Mouse (Mus musculus) E14TG2a.4 (cell line): ENCODE results near the gene Tssk1.

Source experiments
- H3K27me3 ChIP-seq: 2 replicates; pipeline ENCODE4 v1.6.1; 2014; ENCODE audit warnings: low read length, control low read depth; ENCODE audit not compliant: insufficient read depth
- H3K36me3 ChIP-seq: 2 replicates; pipeline ENCODE4 v1.6.1; 2014; ENCODE audit warnings: low read length, control low read depth; ENCODE audit not compliant: insufficient read depth
- H3K4me1 ChIP-seq: replicated peaks from 2 replicates; pipeline ENCODE4 v1.6.1; 2014; ENCODE audit warnings: low read depth, low read length, control low read depth
- H3K4me3 ChIP-seq: replicated peaks from 2 replicates; pipeline ENCODE4 v1.5.1; 2014; ENCODE audit warnings: mild to moderate bottlenecking, low read length
- H3K9me3 ChIP-seq: 2 replicates; pipeline ENCODE4 v1.6.1; 2014; ENCODE audit warnings: low read length, control low read depth
- CTCF ChIP-seq: conservative IDR thresholded peaks from 2 replicates; pipeline ENCODE4 v1.5.1; 2014; ENCODE audit warnings: low read length
- NANOG ChIP-seq: IDR thresholded peaks from 2 replicates; pipeline ENCODE4 v1.6.1; 2014; ENCODE audit warnings: borderline replicate concordance, low read length, mixed read lengths
- POU5F1 ChIP-seq: IDR thresholded peaks from 2 replicates; pipeline ENCODE4 v1.6.1; 2014; ENCODE audit warnings: low read length, borderline replicate concordance

Gene Tssk1

DNA sequence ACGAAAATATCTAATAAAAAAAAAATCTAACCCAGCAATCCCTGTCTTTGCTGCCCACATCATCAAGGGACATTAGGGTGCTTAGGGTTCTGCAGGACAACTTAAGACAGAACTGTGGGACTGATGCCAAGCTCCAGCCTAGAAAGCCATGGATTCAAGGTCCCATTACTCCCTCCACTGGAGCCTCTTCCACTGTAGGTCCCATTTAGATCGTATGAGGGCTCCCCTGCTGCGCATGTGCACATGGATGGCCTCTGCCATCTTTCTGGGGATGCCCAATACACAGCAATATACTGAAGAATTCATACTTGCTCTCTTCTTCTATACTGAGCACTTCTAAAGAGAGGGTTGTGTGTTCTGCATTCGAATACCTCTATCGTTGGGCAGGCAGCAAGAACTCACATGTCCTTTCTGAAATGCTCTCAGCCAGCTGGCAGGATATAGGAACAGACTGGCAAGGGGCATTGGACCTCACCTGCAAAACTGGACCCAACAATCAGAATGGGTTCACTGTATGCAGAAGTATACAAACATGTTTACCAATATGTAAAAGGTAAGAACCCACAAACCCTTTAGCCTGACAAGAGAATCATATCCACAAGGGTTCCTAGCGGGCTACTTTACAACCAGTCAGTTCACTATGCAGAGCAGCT lies 4.2 kb upstream of the Tssk1 start:
- Histone ChIP-seq H3K36me3 (peaks cover 24% of the 10 kb centered on the region), H3K4me1 (peaks cover 41% of the 10 kb centered on the region), H3K27me3 (no peaks in the 10 kb centered on the region), H3K4me3 (peak overlapping the region; percentile 93), H3K9me3 (no peaks in the 10 kb centered on the region)
- no peak for TF ChIP-seq CTCF
- no peak for TF ChIP-seq POU5F1
- no peak for TF ChIP-seq NANOG

DNA sequence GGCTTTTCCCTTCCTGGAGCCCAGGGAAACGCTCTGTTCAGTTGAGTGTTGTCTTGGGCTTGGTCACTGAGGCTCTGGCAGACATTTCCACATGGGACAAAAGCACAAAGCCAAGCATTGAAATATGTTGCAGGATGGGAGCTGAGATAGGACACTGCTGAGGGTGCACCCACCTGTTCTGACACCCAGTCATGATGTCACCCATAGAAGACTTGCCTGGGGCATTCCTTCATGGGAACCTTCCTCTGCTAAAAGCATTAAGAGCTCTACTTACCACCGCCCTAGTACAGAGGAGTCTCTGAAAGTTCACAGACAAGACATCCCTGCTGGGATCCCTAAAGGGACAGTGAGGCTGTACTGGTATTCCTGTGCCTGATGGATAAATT lies 3.7 kb upstream of the Tssk1 start:
- Histone ChIP-seq H3K36me3 (peaks cover 24% of the 10 kb centered on the region), H3K4me3 (peak overlapping the region; percentile 93), H3K4me1 (peaks cover 36% of the 10 kb centered on the region), H3K9me3 (no peaks in the 10 kb centered on the region), H3K27me3 (peaks cover 4% of the 10 kb centered on the region; the same call in 1 of the 2 replicates)
- TF ChIP-seq NANOG: no peak
- no peak for TF ChIP-seq POU5F1

DNA sequence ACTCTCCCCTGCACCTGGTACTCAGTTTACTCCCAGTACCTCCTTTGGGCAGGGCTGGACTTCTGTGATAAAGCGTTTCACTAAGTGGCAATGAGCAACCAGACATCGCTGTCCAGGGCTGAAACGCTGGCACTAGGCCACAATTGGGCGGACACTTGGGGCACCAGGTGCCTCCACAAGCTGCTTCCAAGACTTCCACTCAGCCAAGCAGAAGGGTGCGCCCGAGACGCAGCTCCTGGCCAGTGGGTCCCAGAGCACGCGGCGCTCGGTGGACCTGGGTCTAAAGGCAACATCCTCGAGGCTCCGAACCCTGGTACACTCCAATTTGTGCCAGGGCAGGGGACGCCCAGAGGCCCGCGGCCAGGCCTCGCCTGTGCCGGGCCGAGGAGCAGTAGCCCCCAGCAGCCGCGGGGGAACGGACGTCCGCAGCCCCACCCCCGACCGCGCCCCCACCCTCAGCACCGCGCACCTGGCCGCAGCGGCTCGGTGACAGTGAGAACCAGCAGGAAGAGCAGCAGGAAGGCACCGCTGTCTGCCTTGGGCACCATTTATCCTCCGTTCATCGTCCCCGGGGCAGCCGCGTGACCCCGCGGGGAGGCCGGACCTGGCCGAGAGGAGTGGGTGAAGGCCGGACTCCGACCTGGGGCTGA lies 3.0 kb upstream of the Tssk1 start:
- H3K36me3 ChIP-seq: peaks cover 18% of the 10 kb centered on the region
- peaks cover 9% of the 10 kb centered on the region; the same call in 1 of the 2 replicates for H3K27me3 ChIP-seq
- peak overlapping the region; percentile 93 for H3K4me3 ChIP-seq
- TF ChIP-seq POU5F1 (no peak), NANOG (no peak), CTCF (no peak)
- peaks cover 29% of the 10 kb centered on the region for H3K4me1 ChIP-seq
- no peaks in the 10 kb centered on the region for H3K9me3 ChIP-seq

DNA sequence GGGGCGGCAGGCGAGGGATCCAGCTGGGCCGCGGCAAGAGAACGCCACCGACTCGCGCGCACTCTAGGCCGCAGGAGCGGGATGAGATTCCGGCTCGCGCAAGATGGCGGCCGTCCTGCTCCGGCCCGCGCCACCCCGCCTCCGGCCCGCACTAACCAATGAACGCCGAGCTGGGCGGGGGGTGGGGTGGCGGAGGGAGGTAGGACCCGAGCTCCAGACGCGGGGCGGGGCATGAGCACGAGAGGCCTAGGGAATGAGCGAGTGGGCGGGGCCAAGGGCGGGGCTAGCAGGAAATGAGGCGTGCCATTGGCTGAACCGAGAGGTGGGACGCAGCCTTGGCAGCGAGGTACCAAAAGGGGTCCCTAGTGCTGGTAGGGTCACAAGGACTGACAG lies 2.5 kb upstream of the Tssk1 start, which contains the start of gene Gm20518:
Gm20518 (minus strand) TSS at position 105 of the 393 bp plus-strand sequence.
- H3K36me3 ChIP-seq: peaks cover 14% of the 10 kb centered on the region
- TF ChIP-seq CTCF (no peak), NANOG (no peak), POU5F1 (no peak)
- H3K9me3 ChIP-seq: no peaks in the 10 kb centered on the region
- H3K4me1 ChIP-seq: peaks cover 25% of the 10 kb centered on the region
- H3K27me3 ChIP-seq: peaks cover 14% of the 10 kb centered on the region; the same call in 1 of the 2 replicates
- peak within 1 kb of the TSS; percentile 93 for H3K4me3 ChIP-seq

DNA sequence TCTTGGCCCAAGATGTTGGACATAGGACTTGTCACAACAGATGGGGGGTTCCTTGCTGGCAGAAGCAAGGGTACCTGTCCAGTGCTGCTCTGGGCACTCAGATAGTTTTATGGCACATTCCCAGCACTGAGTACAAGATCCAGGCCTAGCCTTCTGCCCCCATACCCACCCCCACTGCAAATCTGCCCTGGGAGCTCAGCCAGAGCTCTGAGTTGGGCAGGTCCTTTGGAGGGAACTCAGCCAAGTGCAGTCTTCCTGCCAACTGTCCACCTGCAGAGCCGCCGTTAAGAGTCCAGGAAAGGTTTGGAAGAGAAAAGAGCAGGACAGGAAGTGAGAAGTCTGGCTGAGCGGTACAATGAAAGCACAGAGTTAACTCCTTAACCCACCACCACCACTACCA lies 1.4 kb upstream of the Tssk1 start:
- Histone ChIP-seq H3K9me3 (no peaks in the 10 kb centered on the region), H3K4me1 (peaks cover 25% of the 10 kb centered on the region), H3K27me3 (peaks cover 14% of the 10 kb centered on the region; the same call in 1 of the 2 replicates), H3K4me3 (no peak overlapping the region), H3K36me3 (peaks cover 9% of the 10 kb centered on the region)
- no peak for TF ChIP-seq NANOG

DNA sequence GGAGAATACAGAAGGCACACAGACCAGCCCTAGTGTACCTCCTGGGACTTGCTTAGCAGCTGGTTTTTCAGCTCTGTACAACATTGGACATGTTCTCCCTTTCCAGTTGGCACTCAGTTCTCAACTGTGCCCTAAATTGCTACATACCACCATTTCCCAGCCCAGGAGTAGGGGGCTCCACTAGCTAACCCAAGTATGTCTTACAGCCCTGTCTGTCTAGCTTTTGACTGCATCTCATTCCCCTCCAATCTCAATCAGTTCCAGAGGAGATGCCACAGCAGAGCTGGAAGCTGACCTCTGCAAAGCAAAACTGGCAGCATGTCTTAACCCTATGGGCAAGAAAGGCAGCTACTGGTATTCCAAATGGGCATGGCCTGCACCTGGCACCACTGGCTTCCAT lies 2.1 kb downstream of the Tssk1 start:
- peaks cover 14% of the 10 kb centered on the region; the same call in 1 of the 2 replicates for H3K27me3 ChIP-seq
- H3K36me3 ChIP-seq: peaks cover 18% of the 10 kb centered on the region
- H3K4me1 ChIP-seq: peaks cover 12% of the 10 kb centered on the region
- no peak for TF ChIP-seq CTCF
- no peak for TF ChIP-seq POU5F1
- TF ChIP-seq NANOG: no peak
- no peaks in the 10 kb centered on the region for H3K9me3 ChIP-seq
- no peak overlapping the region for H3K4me3 ChIP-seq

DNA sequence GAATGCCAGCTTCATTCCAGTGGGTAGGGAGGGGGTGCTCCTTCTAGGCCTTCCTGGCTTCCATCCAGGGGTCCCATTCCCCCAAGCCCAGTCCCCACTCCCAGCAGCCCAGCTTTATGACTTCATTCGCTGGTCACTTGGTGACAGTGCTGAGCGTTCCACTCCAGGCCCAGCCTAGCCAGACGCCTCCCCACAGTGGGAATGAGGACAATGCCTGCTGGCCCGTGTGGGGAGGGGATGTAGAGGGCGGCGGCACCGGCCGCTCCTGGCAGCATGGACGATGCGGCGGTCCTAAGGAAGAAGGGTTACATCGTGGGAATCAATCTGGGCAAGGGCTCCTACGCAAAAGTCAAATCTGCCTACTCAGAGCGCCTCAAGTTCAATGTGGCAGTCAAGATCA lies 4.4 kb downstream of the Tssk1 start, which contains the start of the genes Dgcr2 and Tssk2:
Dgcr2 (minus strand) TSS at position 101 of the 400 bp plus-strand sequence.
Tssk2 (plus strand) TSS at position 176 of the 400 bp plus-strand sequence.
- Histone ChIP-seq H3K27me3 (peaks cover 14% of the 10 kb centered on the region; the same call in 1 of the 2 replicates), H3K36me3 (peaks cover 42% of the 10 kb centered on the region), H3K9me3 (no peaks in the 10 kb centered on the region), H3K4me3 (no peak within 1 kb of the TSS), H3K4me1 (no peaks in the 10 kb centered on the region)
- TF ChIP-seq CTCF: no peak
- TF ChIP-seq POU5F1: no peak
- no peak for TF ChIP-seq NANOG

DNA sequence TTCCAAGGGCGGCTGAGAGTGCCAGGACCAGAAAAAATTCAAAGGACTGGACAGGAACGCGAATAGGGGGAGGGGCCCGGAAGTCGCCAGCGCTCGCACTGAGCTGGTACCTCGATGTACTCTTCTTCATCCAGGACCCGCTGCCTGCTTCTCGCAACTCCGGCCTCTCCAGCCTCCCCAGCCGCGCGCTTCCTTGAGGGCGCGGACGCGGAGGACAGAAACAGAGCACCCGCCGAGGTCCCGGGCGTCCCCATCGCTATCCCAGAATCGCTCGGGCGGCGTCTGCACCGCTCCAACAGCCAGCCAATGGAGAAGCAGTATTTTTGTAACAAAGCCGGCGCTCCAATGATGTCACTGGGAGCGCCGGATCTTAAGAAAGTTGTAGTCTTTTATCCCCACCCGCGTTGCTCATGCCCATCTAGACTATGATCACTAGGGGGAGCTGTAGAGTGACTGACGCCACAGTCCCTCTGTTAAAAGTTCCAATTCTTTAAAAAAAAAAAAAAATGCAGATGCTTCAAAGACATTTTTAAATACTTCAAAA lies 17.1 kb downstream of the Tssk1 start, which contains the start of gene Ess2:
Ess2 (minus strand) TSS at position 297 of the 544 bp plus-strand sequence.
- H3K4me3 ChIP-seq: peak within 1 kb of the TSS; percentile 97
- no peak for TF ChIP-seq POU5F1
- no peak for TF ChIP-seq NANOG
- peak; percentile 65 for TF ChIP-seq CTCF
- H3K36me3 ChIP-seq: peaks cover 34% of the 10 kb centered on the region
- H3K4me1 ChIP-seq: peaks cover 35% of the 10 kb centered on the region
- H3K9me3 ChIP-seq: no peaks in the 10 kb centered on the region
- peaks cover 43% of the 10 kb centered on the region for H3K27me3 ChIP-seq
